ENCODE assay signal across 35 mouse cellular contexts in the genomic region with DNA sequence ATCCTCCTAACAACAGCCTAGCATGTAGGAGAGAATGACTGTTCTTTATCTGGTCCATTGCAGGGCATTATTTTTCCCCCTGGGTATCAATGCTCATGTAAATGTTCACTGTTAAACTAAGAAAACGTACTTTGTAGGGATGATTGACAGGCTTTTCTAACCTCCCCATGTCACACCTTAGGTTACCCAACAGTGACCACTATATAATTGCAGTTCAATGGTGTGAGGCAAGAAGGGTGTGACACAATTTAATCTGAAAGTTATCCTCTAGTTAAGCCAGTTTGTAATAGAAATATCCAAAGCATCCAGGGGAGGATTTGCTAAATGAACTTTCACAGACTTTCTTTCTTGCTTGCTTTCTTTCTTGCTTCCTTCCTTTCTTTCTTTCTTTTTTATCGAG.
"Had no signal": no experiment of that assay in that cellular context is flagged by ENCODE, and none has a peak within 500 bp of the region (broad histone marks: within the 10 kb centered on the region; RNA-seq: fewer than 3 reads in every experiment).

No protein-coding gene starts in this region.

- H3K27ac ChIP-seq: heart, embryonic 10.5 days; heart, embryonic 13.5 days; heart, embryonic 15.5 days; hindbrain, embryonic 10.5 days; hindbrain, embryonic 12.5 days; hindbrain, embryonic 13.5 days; hindbrain, embryonic 14.5 days; hindbrain, embryonic 15.5 days; hindbrain, postnatal 0 days; intestine, embryonic 15.5 days; kidney, embryonic 15.5 days; kidney, postnatal 0 days; layer of hippocampus, adult 2 months had no signal

- H3K9me3 ChIP-seq: heart, embryonic 10.5 days; heart, embryonic 12.5 days; heart, embryonic 13.5 days; heart, embryonic 15.5 days; hindbrain, embryonic 10.5 days; hindbrain, embryonic 12.5 days; hindbrain, embryonic 13.5 days; hindbrain, embryonic 15.5 days; intestine, embryonic 15.5 days; kidney, embryonic 15.5 days had no signal

- H3K27me3 ChIP-seq: heart, embryonic 12.5 days; heart, embryonic 13.5 days; heart, embryonic 15.5 days; hindbrain, embryonic 12.5 days; hindbrain, embryonic 13.5 days; hindbrain, embryonic 15.5 days; intestine, embryonic 15.5 days; kidney, embryonic 15.5 days had no signal

- H3K4me3 ChIP-seq: heart, embryonic 10.5 days; heart, embryonic 12.5 days; heart, embryonic 13.5 days; heart, embryonic 15.5 days; hindbrain, embryonic 10.5 days; hindbrain, embryonic 12.5 days; hindbrain, embryonic 13.5 days; hindbrain, embryonic 15.5 days; intestine, embryonic 15.5 days; kidney, embryonic 15.5 days; layer of hippocampus, adult 2 months had no signal

- H3K4me1 ChIP-seq: hindbrain, embryonic 13.5 days; hindbrain, embryonic 15.5 days; intestine, embryonic 15.5 days; kidney, embryonic 15.5 days had no signal

- ATAC-seq: hindbrain, embryonic 16.5 days; hindbrain, postnatal 0 days; inflammation-experienced regulatory T-cells, adult 6 months; intestine, embryonic 15.5 days; intestine, embryonic 16.5 days; intestine, postnatal 0 days had no signal

- H3K36me3 ChIP-seq: heart, embryonic 10.5 days; heart, embryonic 12.5 days; heart, embryonic 13.5 days; heart, embryonic 15.5 days; hindbrain, embryonic 10.5 days; hindbrain, embryonic 12.5 days; hindbrain, embryonic 13.5 days; hindbrain, embryonic 15.5 days; intestine, embryonic 15.5 days; kidney, embryonic 15.5 days had no signal

- DNase-seq: heart, postnatal 10 days; heart, postnatal 14 days; heart, postnatal 36 days; heart, postnatal 4 days; kidney, adult 11 months; kidney, adult 18-20 months; kidney, adult 2 months; kidney, adult 8-10 months; kidney, adult 9 months; kidney, postnatal 10 days; kidney, postnatal 14 days; kidney, postnatal 25 days; kidney, postnatal 36 days; kidney, postnatal 4 days; layer of hippocampus, adult 9-11 months; layer of hippocampus, postnatal 36 days had no signal

- H3K4me2 ChIP-seq: heart, embryonic 11.5 days; heart, embryonic 12.5 days; heart, embryonic 13.5 days; heart, embryonic 15.5 days; hindbrain, embryonic 12.5 days; hindbrain, embryonic 13.5 days; hindbrain, embryonic 14.5 days; hindbrain, embryonic 15.5 days; intestine, embryonic 15.5 days; kidney, embryonic 15.5 days had no signal

- H3K9ac ChIP-seq: heart, embryonic 12.5 days; heart, embryonic 13.5 days; heart, embryonic 15.5 days; hindbrain, embryonic 12.5 days; hindbrain, embryonic 13.5 days; hindbrain, embryonic 14.5 days; hindbrain, embryonic 15.5 days; intestine, embryonic 15.5 days; kidney, embryonic 15.5 days had no signal
